Mouse (Mus musculus): ENCODE results near the gene Cd1d1. TPM values are rescaled to one million over a fixed set of nuclear protein-coding genes. Genes with fewer than 3 reads are reported as not detected.

Cd1d1 gene
- total RNA-seq, 2 experiments from 2014 or later = 0.82 to 0.99 TPM

- no peak for DNase-seq
These were observed 38.4 kb downstream of the Cd1d1 start for GRCm38 (mm10) chr3:86960656-86961394.

- DNase-seq = no peak
These were observed 40.2 kb downstream of the Cd1d1 start for GRCm38 (mm10) chr3:86959088-86959487.

GRCm38 (mm10) chr3:86955376-86955775 is 43.9 kb downstream of the Cd1d1 start:
- DNase-seq = no peak

- no peak for DNase-seq
These were observed 44.7 kb downstream of the Cd1d1 start for GRCm38 (mm10) chr3:86954521-86954920.

GRCm38 (mm10) chr3:86953819-86954218 is 45.4 kb downstream of the Cd1d1 start:
- no peak for DNase-seq

GRCm38 (mm10) chr3:86950652-86951051 is 48.6 kb downstream of the Cd1d1 start:
- DNase-seq = no peak

Other genes with a start within 250 kb of the Cd1d1 start
- 100 to 1,000 TPM; 109 to 112 TPM for gene Dclk2, start 78.6 kb downstream of the Cd1d1 start, total RNA-seq (2021)
- 1 to 10 TPM; 3.2 to 4.3 TPM for gene Kirrel, start 175.3 kb upstream of the Cd1d1 start, total RNA-seq (2021)